Mouse (Mus musculus): ENCODE results near the gene Clybl.

GRCm38 (mm10) chr14:122331635-122332460 is 150.3 kb downstream of the Clybl start:
- TF ChIP-seq POLR2A (IDR thresholded peaks at IDR 0.05; ENCODE audit: borderline replicate concordance, extremely low read depth, insufficient read depth, insufficient read length, poor library complexity, severe bottlenecking) (no peak), CTCF (IDR thresholded peaks at IDR 0.05; ENCODE audit: borderline replicate concordance, extremely low read depth, insufficient read depth, insufficient read length) (no peak)

All from brain, embryonic 14.5 days (tissue).